Mouse (Mus musculus): ENCODE results near the gene Sin3a. TPM values are rescaled to one million over a fixed set of nuclear protein-coding genes. Genes with fewer than 3 reads are reported as not detected.

Gene Sin3a
- total RNA-seq, 1 experiment from 2014 or later = 124 TPM

DNA sequence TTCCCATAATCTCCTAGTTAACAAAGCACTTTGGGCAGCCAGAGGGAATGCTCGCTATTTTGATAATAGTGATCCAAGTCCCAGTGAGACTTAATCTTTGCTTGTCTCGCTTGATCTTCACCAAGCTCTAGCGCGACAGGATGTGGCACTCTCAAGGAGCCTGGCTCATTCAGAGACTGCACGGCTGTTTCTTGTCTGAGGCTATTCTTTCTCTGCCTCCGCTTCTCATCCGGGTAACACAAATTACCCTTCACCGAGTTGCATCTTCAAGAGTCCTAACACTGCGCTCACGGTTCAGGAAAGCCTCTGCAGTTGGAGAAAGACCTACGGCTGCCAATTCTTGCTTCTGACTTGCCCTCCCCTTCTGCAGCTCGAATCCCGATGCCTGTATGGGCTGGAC is 85.7 kb downstream of the Sin3a start:
- no peak for ATAC-seq (ENCODE audit: extremely low read depth, insufficient number of reproducible peaks, low FRiP score, poor library complexity, severe bottlenecking)

DNA sequence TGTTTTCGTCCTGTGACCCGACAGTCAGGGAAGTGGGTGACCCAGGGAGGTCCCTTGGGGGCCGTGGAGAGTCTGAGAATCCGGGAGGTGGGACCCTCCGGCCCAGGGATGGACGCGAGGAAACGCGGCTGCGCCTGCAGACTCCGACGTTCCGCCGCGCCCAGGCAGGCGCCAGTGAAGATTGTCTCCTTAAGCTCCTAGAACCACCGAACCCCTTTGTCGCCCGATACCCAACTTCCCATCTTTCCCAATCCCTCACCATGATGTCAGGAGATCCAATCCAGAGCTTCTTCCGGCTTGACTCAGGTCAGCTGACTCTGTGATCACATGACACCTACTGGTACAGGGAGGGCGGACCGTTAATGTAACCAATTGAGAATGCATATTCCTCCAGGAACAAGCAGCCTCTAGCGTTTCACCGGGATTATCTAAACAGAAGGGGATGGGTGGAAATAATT is 86.2 kb downstream of the Sin3a start, which contains the start of gene Commd4:
Commd4 (minus strand) TSS at position 319 of the 458 bp plus-strand sequence.
- peak; percentile 53; the same call in 1 of the 2 replicates for ATAC-seq (ENCODE audit: extremely low read depth, insufficient number of reproducible peaks, low FRiP score, poor library complexity, severe bottlenecking)

- no peak for ATAC-seq (ENCODE audit: extremely low read depth, insufficient number of reproducible peaks, low FRiP score, poor library complexity, severe bottlenecking)
Observed at GRCm38 (mm10) chr9:57158506-57158905, 86.7 kb downstream of the Sin3a start.

- ATAC-seq (ENCODE audit: extremely low read depth, insufficient number of reproducible peaks, low FRiP score, poor library complexity, severe bottlenecking) = no peak
Observed at GRCm38 (mm10) chr9:57162496-57162895, 90.7 kb downstream of the Sin3a start.

GRCm38 (mm10) chr9:57163137-57163536 is 91.3 kb downstream of the Sin3a start:
- no peak for ATAC-seq (ENCODE audit: extremely low read depth, insufficient number of reproducible peaks, low FRiP score, poor library complexity, severe bottlenecking)

DNA sequence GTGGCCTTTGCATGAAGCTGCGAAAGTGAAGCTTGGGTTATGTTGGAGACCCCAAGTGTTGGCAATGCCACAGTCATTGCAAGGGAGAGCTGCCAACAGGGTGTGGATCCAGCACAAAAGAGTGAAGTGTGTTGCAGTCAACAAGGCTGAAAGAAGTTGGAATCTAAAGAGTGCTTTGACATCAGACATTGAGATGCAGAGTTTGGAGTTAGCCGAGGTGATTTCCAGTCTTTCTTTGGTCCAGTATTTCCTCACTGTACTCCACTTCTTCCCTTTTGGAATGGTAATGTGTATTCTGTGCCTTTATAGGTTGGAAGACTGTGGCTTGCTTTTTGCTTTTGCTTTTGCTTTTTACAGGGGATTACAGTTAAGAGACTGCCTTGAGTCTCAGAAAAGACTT is 94.3 kb downstream of the Sin3a start:
- no peak for ATAC-seq (ENCODE audit: extremely low read depth, insufficient number of reproducible peaks, low FRiP score, poor library complexity, severe bottlenecking)

GRCm38 (mm10) chr9:57168411-57168810 is 96.6 kb downstream of the Sin3a start:
- no peak for ATAC-seq (ENCODE audit: extremely low read depth, insufficient number of reproducible peaks, low FRiP score, poor library complexity, severe bottlenecking)

Other genes with a start within 250 kb of the Sin3a start
- not detected in 2 replicates for gene Odf3l1, start 207.4 kb upstream of the Sin3a start, total RNA-seq (2017)
- gene Cspg4, start 207.0 kb upstream of the Sin3a start, total RNA-seq (2017) = not detected in 2 replicates
- gene Snx33, start 143.7 kb upstream of the Sin3a start, total RNA-seq (2017) = 8.6 and 9.2 TPM in 2 replicates
- gene Imp3, start 134.6 kb upstream of the Sin3a start, total RNA-seq (2017) = 31.1 and 36.7 TPM in 2 replicates
- gene Snupn, start 121.2 kb upstream of the Sin3a start, total RNA-seq (2017) = 5.2 and 5.6 TPM in 2 replicates
- 9.0 and 10.8 TPM in 2 replicates for gene Ptpn9, start 77.1 kb upstream of the Sin3a start, total RNA-seq (2017)
- gene Man2c1, start 58.6 kb downstream of the Sin3a start, total RNA-seq (2017) = 63.2 and 78.2 TPM in 2 replicates
- gene Neil1, start 76.3 kb downstream of the Sin3a start, total RNA-seq (2017) = 15.4 and 15.6 TPM in 2 replicates
- gene Commd4, start 86.3 kb downstream of the Sin3a start, total RNA-seq (2017) = 68.8 and 86.0 TPM in 2 replicates
- 0.23 TPM in 1 of 2 replicates, not detected in the other for gene Trcg1, start 164.5 kb downstream of the Sin3a start, total RNA-seq (2017)
- gene 1700017B05Rik, start 190.6 kb downstream of the Sin3a start, total RNA-seq (2017) = 17.3 and 18.4 TPM in 2 replicates

Data from neutrophil, adult 5-6 weeks (primary cell).